Mouse (Mus musculus) liver, postnatal 0 days (tissue): ENCODE data around the gene Bcl2.

Experiments used
- CTCF ChIP-seq: sonication (generic); IDR thresholded peaks from 2 replicates; pipeline ENCODE4 v1.5.1; 2016; ENCODE audit warnings: antibody characterized with exemption, low read depth
- EP300 ChIP-seq: IDR thresholded peaks from 2 replicates; pipeline ENCODE4 v1.6.1; 2016; ENCODE audit warnings: antibody characterized with exemption, low read depth, mild to moderate bottlenecking

DNA sequence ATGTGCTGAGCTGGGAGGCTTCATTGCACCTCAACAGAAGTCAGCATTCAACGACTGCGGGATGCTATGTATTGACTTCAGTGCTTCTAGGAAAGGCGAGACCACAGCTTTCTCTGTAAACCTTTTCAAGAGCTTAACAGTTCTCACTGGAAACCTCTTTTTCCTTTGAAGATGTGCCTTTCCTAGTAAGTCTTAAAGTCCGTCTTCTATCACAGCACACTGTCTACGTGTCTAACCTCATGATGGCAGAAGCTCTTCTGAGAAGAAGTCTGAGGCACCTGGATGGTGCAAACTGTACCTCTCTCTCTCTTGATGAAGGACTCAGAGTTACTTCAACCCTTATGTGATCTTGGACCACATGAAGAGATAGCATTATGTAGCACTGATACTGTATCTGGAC, 107.1 kb downstream of the Bcl2 start:
- no peak for TF ChIP-seq CTCF
- TF ChIP-seq EP300: no peak
